In genomic region chr9:66795464-66796324, GRCm38 (mm10) we compare ENCODE assay signal across 8 mouse cellular contexts. TPM values are rescaled to one million over a fixed set of nuclear protein-coding genes. Genes with fewer than 3 reads are reported as not detected.
A peak's percentile ranks its signal among the peaks of the same experiment; 100 is the strongest.
DNase-seq lines count a peak whose midpoint lies in the region; ATAC-seq lines count a peak whose summit lies in the region.

Gene Aph1b, minus strand, starts transcription at chr9:66795490.

- under 1% methylated on average over 41 of the region's 42 CpGs for WGBS in hindbrain, embryonic 12.5 days

- H3K36me3 ChIP-seq in hindbrain, embryonic 12.5 days = no peaks in the 10 kb centered on the region

- no peaks in the 10 kb centered on the region for H3K9me3 ChIP-seq in hindbrain, embryonic 12.5 days (replicated peaks)

- H3K27ac ChIP-seq in hindbrain, embryonic 12.5 days = peak within 1 kb of the TSS; percentile 83

- no peaks in the 10 kb centered on the region for H3K27me3 ChIP-seq in hindbrain, embryonic 12.5 days

- peak; percentile 91 for DNase-seq in NIH3T3 (ENCODE audit: low read depth)
- peak; percentile 97 to 98 for DNase-seq in cerebellum, postnatal 10 days
- peak; percentile 92 to 93 for DNase-seq in frontal cortex, postnatal 10 days (ENCODE audit: low spot score in 2 of 2)
- peak; percentile 92 to 95 for DNase-seq in layer of hippocampus, postnatal 14 days (ENCODE audit: low spot score in 2 of 2)
- peak; percentile 95 for DNase-seq in lung, postnatal 14 days
- peak; percentile 84 for DNase-seq in retina, adult 2 months (ENCODE audit: low read depth, low spot score)
- peak; percentile 91 to 95 for DNase-seq in thymus, postnatal 36 days

- peak within 1 kb of the TSS; percentile 51 for H3K4me3 ChIP-seq in hindbrain, embryonic 12.5 days

- peak; percentile 99 for ATAC-seq in hindbrain, embryonic 12.5 days (ENCODE audit: low FRiP score)

- H3K4me1 ChIP-seq in hindbrain, embryonic 12.5 days = peaks cover 8% of the 10 kb centered on the region

- peak within 1 kb of the TSS; percentile 62 for H3K4me2 ChIP-seq in hindbrain, embryonic 12.5 days (replicated peaks)

- peak within 1 kb of the TSS; percentile 70 for H3K9ac ChIP-seq in hindbrain, embryonic 12.5 days

RNA-seq across cellular contexts. Expression of gene Aph1b, which starts in this region (rescaled TPM):
- polyA plus RNA-seq in hindbrain, embryonic 12.5 days (2016; fragmentation: Nextera tagmentation; extraction: Ambion mirVana) = 19.6 and 20.5 TPM in 2 replicates
- 10 to 100 TPM; 27.6 to 30.7 TPM for total RNA-seq in layer of hippocampus, postnatal 14 days (2021)

Comparison
In these comparisons a context has a peak if more than half of its experiments do, and no peak if none do; other contexts are left out.
1. Peak in every context shown above with its lines: DNase-seq, ATAC-seq, H3K4me3 ChIP-seq and H3K27ac ChIP-seq.